Mouse (Mus musculus) C2C12 (cell line): Measurements from ENCODE around the gene Hspb6.

Experiments used
- CTCF ChIP-seq: IDR thresholded peaks from one replicate; pipeline ENCODE4 v1.5.1; 2011; ENCODE audit not compliant: control insufficient read depth, insufficient read depth, insufficient read length
- FOSL1 ChIP-seq: IDR thresholded peaks from one replicate; pipeline ENCODE4 v1.8.0; 2011; ENCODE audit warnings: mild to moderate bottlenecking, low read length; ENCODE audit not compliant: poor library complexity, insufficient read depth, severe bottlenecking
- MAX ChIP-seq: IDR thresholded peaks from one replicate; pipeline ENCODE4 v1.6.1; 2011; ENCODE audit warnings: mild to moderate bottlenecking, control low read depth
- MYOG ChIP-seq: IDR thresholded peaks from one replicate; pipeline ENCODE4 v1.6.1; 2011; ENCODE audit not compliant: control insufficient read depth, insufficient read length; ENCODE audit errors: extremely low read depth
- USF1 ChIP-seq: IDR thresholded peaks from one replicate; pipeline ENCODE4 v1.6.1; 2011; ENCODE audit warnings: low read depth, mild to moderate bottlenecking, control low read depth, moderate library complexity

- TF ChIP-seq CTCF (no peak), MAX (no peak), MYOG (no peak), USF1 (no peak), FOSL1 (no peak)
Observed at GRCm38 (mm10) chr7:30533941-30534632, 17.9 kb upstream of the Hspb6 start.
